Mouse (Mus musculus): ENCODE measurements around the gene Rmdn2. TPM values are rescaled to one million over a fixed set of nuclear protein-coding genes. Genes with fewer than 3 reads are reported as not detected.

Rmdn2 gene
- polyA plus RNA-seq, 1 experiment from 2014 or later, result 7.2 TPM

GRCm38 (mm10) chr17:79661848-79662247 lies 50.2 kb downstream of the Rmdn2 start:
- Histone ChIP-seq H3K4me1 (replicated peaks; ENCODE audit: control insufficient read depth, insufficient read depth) (no peaks in the 10 kb centered on the region), H3K27ac (replicated peaks) (no peak overlapping the region), H3K9ac (ENCODE audit: low read length) (no peak overlapping the region), H3K27me3 (ENCODE audit: control insufficient read depth, insufficient read depth, low read length) (no peaks in the 10 kb centered on the region), H3K4me2 (replicated peaks; ENCODE audit: low read depth) (no peak overlapping the region), H3K9me3 (ENCODE audit: control insufficient read depth, low read length) (no peaks in the 10 kb centered on the region), H3K36me3 (ENCODE audit: control insufficient read depth, insufficient read depth, low read length) (no peaks in the 10 kb centered on the region), H3K4me3 (ENCODE audit: low read depth, low read length) (no peak overlapping the region)
- no peak for DNase-seq (ENCODE audit: low spot score)
- TF ChIP-seq CTCF (IDR thresholded peaks at IDR 0.05; ENCODE audit: low read depth), result no peak
- no peak for TF ChIP-seq EP300 (optimal IDR thresholded peaks at IDR 0.05)
- ATAC-seq (ENCODE audit: low FRiP score, low TSS enrichment), result no peak
- WGBS, result 83% methylated on average over 9 of the region's 9 CpGs

- no peak for TF ChIP-seq EP300 (optimal IDR thresholded peaks at IDR 0.05)
- peak; percentile 86 for TF ChIP-seq CTCF (IDR thresholded peaks at IDR 0.05; ENCODE audit: low read depth)
- H3K9me3 ChIP-seq (ENCODE audit: control insufficient read depth, low read length), result no peaks in the 10 kb centered on the region
- H3K27ac ChIP-seq (replicated peaks), result no peak overlapping the region
- H3K4me3 ChIP-seq (ENCODE audit: low read depth, low read length), result no peak overlapping the region
- H3K4me1 ChIP-seq (replicated peaks; ENCODE audit: control insufficient read depth, insufficient read depth), result no peaks in the 10 kb centered on the region
- no peak overlapping the region for H3K9ac ChIP-seq (ENCODE audit: low read length)
- 18% methylated on average over 3 of the region's 3 CpGs for WGBS
- no peak overlapping the region for H3K4me2 ChIP-seq (replicated peaks; ENCODE audit: low read depth)
- H3K36me3 ChIP-seq (ENCODE audit: control insufficient read depth, insufficient read depth, low read length), result no peaks in the 10 kb centered on the region
- peak; percentile 21 for DNase-seq (ENCODE audit: low spot score)
- ATAC-seq (ENCODE audit: low FRiP score, low TSS enrichment), result peak; percentile 95
- no peaks in the 10 kb centered on the region for H3K27me3 ChIP-seq (ENCODE audit: control insufficient read depth, insufficient read depth, low read length)
These were observed 51.9 kb downstream of the Rmdn2 start for GRCm38 (mm10) chr17:79663393-79664105.

DNA sequence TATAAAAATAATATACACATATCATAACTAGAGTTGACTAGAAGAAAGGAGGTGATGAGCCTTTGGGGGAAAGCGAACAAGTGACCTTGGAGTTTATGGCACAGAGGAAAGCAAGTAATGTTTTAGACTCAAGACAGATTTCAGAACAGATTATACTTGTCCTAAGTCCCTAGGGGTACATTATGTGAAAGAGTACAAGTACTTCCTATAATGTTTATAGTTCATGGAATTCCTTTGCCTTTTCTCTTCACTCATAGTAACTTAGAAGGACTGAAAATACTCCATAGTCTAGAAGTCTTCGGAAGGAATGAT lies 52.4 kb downstream of the Rmdn2 start:
- 80% methylated on average over 2 of the region's 2 CpGs for whole genome bisulfite sequencing
- H3K9ac ChIP-seq (ENCODE audit: low read length), result no peak overlapping the region
- H3K27me3 ChIP-seq (ENCODE audit: control insufficient read depth, insufficient read depth, low read length), result no peaks in the 10 kb centered on the region
- no peak overlapping the region for H3K27ac ChIP-seq (replicated peaks)
- H3K4me3 ChIP-seq (ENCODE audit: low read depth, low read length), result no peak overlapping the region
- ATAC-seq (ENCODE audit: low FRiP score, low TSS enrichment) (no peak), DNase-seq (ENCODE audit: low spot score) (no peak)
- H3K36me3 ChIP-seq (ENCODE audit: control insufficient read depth, insufficient read depth, low read length), result no peaks in the 10 kb centered on the region
- no peak overlapping the region for H3K4me2 ChIP-seq (replicated peaks; ENCODE audit: low read depth)
- no peak for TF ChIP-seq CTCF (IDR thresholded peaks at IDR 0.05; ENCODE audit: low read depth)
- no peak for TF ChIP-seq EP300 (optimal IDR thresholded peaks at IDR 0.05)
- H3K9me3 ChIP-seq (ENCODE audit: control insufficient read depth, low read length), result no peaks in the 10 kb centered on the region
- no peaks in the 10 kb centered on the region for H3K4me1 ChIP-seq (replicated peaks; ENCODE audit: control insufficient read depth, insufficient read depth)

DNA sequence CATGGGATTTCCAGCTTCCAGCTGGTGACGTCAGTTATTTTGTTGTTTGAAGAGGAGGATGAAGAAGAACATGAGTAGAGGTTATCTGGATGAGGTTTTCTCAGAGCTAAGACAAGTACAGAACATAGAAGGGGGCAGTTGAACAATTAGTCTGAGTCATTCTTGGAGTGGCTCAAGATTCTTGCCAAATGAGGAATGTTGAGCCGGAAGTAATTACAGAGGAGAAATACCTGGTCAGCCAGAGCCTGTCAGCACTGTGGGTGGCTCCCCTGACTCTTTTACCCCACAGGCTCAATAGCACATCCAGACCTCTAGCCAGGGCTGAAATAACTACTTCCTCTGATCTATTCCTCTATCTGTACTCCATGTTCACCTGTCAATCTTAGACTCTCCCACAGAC lies 59.2 kb downstream of the Rmdn2 start:
- no peak overlapping the region for H3K27ac ChIP-seq (replicated peaks)
- H3K27me3 ChIP-seq (ENCODE audit: control insufficient read depth, insufficient read depth, low read length), result no peaks in the 10 kb centered on the region
- H3K9me3 ChIP-seq (ENCODE audit: control insufficient read depth, low read length), result no peaks in the 10 kb centered on the region
- no peaks in the 10 kb centered on the region for H3K36me3 ChIP-seq (ENCODE audit: control insufficient read depth, insufficient read depth, low read length)
- no peak overlapping the region for H3K4me2 ChIP-seq (replicated peaks; ENCODE audit: low read depth)
- ATAC-seq (ENCODE audit: low FRiP score, low TSS enrichment) (no peak), DNase-seq (ENCODE audit: low spot score) (no peak)
- WGBS, result 78% methylated on average over 2 of the region's 2 CpGs
- H3K4me3 ChIP-seq (ENCODE audit: low read depth, low read length), result no peak overlapping the region
- TF ChIP-seq CTCF (IDR thresholded peaks at IDR 0.05; ENCODE audit: low read depth), result no peak
- TF ChIP-seq EP300 (optimal IDR thresholded peaks at IDR 0.05), result no peak
- H3K4me1 ChIP-seq (replicated peaks; ENCODE audit: control insufficient read depth, insufficient read depth), result no peaks in the 10 kb centered on the region
- no peak overlapping the region for H3K9ac ChIP-seq (ENCODE audit: low read length)

DNA sequence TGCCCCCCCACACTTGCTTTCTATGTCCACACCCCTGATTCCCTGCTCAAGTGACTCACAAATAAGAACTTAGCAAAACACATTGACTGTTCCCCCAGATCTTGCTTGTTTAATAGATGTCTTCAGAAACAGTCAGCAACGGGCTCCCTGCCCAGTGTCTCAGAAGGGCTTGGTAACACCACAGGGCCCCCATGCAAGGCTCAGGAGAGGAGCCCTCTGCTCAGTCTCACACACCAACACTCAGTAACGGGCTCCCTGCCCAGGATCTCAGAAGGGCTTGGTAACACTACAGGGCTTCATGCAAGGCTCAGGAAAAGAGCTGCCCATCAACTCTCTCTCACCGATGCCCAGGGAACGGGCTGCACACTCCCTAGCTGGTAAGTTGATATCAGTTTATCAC lies 83.4 kb downstream of the Rmdn2 start:
- Histone ChIP-seq H3K9ac (ENCODE audit: low read length) (no peak overlapping the region), H3K4me3 (ENCODE audit: low read depth, low read length) (no peak overlapping the region), H3K27me3 (ENCODE audit: control insufficient read depth, insufficient read depth, low read length) (no peaks in the 10 kb centered on the region), H3K4me2 (replicated peaks; ENCODE audit: low read depth) (no peak overlapping the region), H3K36me3 (ENCODE audit: control insufficient read depth, insufficient read depth, low read length) (no peaks in the 10 kb centered on the region), H3K9me3 (ENCODE audit: control insufficient read depth, low read length) (no peaks in the 10 kb centered on the region), H3K4me1 (replicated peaks; ENCODE audit: control insufficient read depth, insufficient read depth) (no peaks in the 10 kb centered on the region), H3K27ac (replicated peaks) (no peak overlapping the region)
- no peak for DNase-seq (ENCODE audit: low spot score)
- ATAC-seq (ENCODE audit: low FRiP score, low TSS enrichment), result no peak
- 69% methylated on average over 4 of the region's 4 CpGs for WGBS
- TF ChIP-seq CTCF (IDR thresholded peaks at IDR 0.05; ENCODE audit: low read depth), result no peak
- no peak for TF ChIP-seq EP300 (optimal IDR thresholded peaks at IDR 0.05)

- no peaks in the 10 kb centered on the region for H3K27me3 ChIP-seq (ENCODE audit: control insufficient read depth, insufficient read depth, low read length)
- no peak overlapping the region for H3K4me3 ChIP-seq (ENCODE audit: low read depth, low read length)
- no peak overlapping the region for H3K9ac ChIP-seq (ENCODE audit: low read length)
- no peaks in the 10 kb centered on the region for H3K4me1 ChIP-seq (replicated peaks; ENCODE audit: control insufficient read depth, insufficient read depth)
- no peak overlapping the region for H3K27ac ChIP-seq (replicated peaks)
- no peak overlapping the region for H3K4me2 ChIP-seq (replicated peaks; ENCODE audit: low read depth)
- 88% methylated on average over 6 of the region's 6 CpGs for WGBS
- no peaks in the 10 kb centered on the region for H3K9me3 ChIP-seq (ENCODE audit: control insufficient read depth, low read length)
- no peak for TF ChIP-seq CTCF (IDR thresholded peaks at IDR 0.05; ENCODE audit: low read depth)
- TF ChIP-seq EP300 (optimal IDR thresholded peaks at IDR 0.05), result no peak
- ATAC-seq (ENCODE audit: low FRiP score, low TSS enrichment) (no peak), DNase-seq (ENCODE audit: low spot score) (no peak)
- H3K36me3 ChIP-seq (ENCODE audit: control insufficient read depth, insufficient read depth, low read length), result no peaks in the 10 kb centered on the region
These were observed 83.9 kb downstream of the Rmdn2 start for GRCm38 (mm10) chr17:79695541-79695940.

Measured in stomach, postnatal 0 days (tissue).